Comparison of ENCODE assay signal across 21 mouse cellular contexts in the genomic region with DNA sequence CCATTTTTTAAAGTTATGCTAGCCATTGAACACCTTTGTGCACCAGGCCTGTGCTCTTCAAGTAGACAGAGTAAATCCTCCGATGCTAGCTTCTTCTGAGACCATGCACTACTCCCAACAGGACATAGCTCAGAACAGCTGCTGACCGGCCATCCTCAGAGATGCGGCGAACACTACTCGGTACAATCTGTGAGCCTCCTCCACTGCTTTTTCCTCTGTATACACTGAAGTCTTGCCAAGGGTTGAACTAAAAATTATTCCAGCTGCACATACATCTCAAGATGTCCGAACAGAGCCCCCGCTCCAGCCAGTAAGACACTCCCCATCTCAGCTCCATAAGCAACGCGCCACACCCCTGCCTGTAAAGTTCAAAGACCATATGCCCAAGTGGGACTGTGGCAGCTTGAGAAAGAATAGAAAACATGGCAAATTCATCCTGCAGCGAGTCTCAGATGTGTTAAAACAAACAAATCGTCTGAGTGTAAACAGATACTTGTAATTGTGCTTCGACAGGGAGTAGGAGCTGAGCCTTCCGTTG. TPM values are rescaled to one million over a fixed set of nuclear protein-coding genes. Genes with fewer than 3 reads are reported as not detected.
DNase-seq lines count a peak whose midpoint lies in the region; ATAC-seq and TF ChIP-seq lines count a peak whose summit lies in the region.
"Had no signal": no experiment of that assay in that cellular context is flagged by ENCODE, and none has a peak within 500 bp of the region (broad histone marks: within the 10 kb centered on the region; RNA-seq: fewer than 3 reads in every experiment).

No protein-coding gene starts in this region.

- no peak overlapping the region; the same call in 1 of the 2 replicates for H3K4me2 ChIP-seq in kidney, embryonic 16.5 days (replicated peaks; ENCODE audit: low read depth, low read length)
- H3K4me2 ChIP-seq in stomach, embryonic 14.5 days (replicated peaks; ENCODE audit: low read depth, low read length) = no peak overlapping the region
- H3K4me2 ChIP-seq in midbrain, embryonic 16.5 days (ENCODE audit: low read length) = no peak overlapping the region
- H3K4me2 ChIP-seq: embryonic facial prominence, embryonic 12.5 days; liver, embryonic 12.5 days had no signal

- peak overlapping the region; percentile 63 for H3K27ac ChIP-seq in gastrocnemius, adult 2 months
- H3K27ac ChIP-seq in kidney, embryonic 16.5 days (ENCODE audit: low read length) = peak overlapping the region; percentile 57
- no peak overlapping the region for H3K27ac ChIP-seq in kidney, adult 2 months (ENCODE audit: insufficient read depth, low read depth, low read length)
- peak overlapping the region; percentile 3; the same call in 1 of the 2 replicates for H3K27ac ChIP-seq in stomach, embryonic 14.5 days (ENCODE audit: low read length)
- H3K27ac ChIP-seq in midbrain, embryonic 16.5 days (ENCODE audit: low read length) = no peak overlapping the region
- H3K27ac ChIP-seq: embryonic facial prominence, embryonic 12.5 days; left cerebral cortex, adult 2 months; liver, embryonic 12.5 days had no signal

- WGBS in kidney, embryonic 16.5 days = 46% methylated on average over 13 of the region's 13 CpGs
- 79% methylated on average over 13 of the region's 13 CpGs for WGBS in kidney, adult 2 months
- WGBS in stomach, embryonic 14.5 days = 32% methylated on average over 13 of the region's 13 CpGs
- 80% methylated on average over 13 of the region's 13 CpGs for WGBS in midbrain, embryonic 16.5 days

- TF ChIP-seq CTCF in gastrocnemius, adult 2 months (IDR thresholded peaks at IDR 0.05) = no peak
- TF ChIP-seq CTCF in kidney, adult 2 months (conservative IDR thresholded peaks at IDR 0.05; ENCODE audit: insufficient read depth, insufficient read length, low read depth, low read length) = no peak
- no peak for TF ChIP-seq CTCF in brain, embryonic 14.5 days (IDR thresholded peaks at IDR 0.05; ENCODE audit: borderline replicate concordance, extremely low read depth, insufficient read depth, insufficient read length)

- H3K4me3 ChIP-seq in gastrocnemius, adult 2 months = no peak overlapping the region
- H3K4me3 ChIP-seq in kidney, embryonic 16.5 days (ENCODE audit: low read length) = no peak overlapping the region
- H3K4me3 ChIP-seq in kidney, adult 2 months (ENCODE audit: insufficient read depth, low read depth, low read length) = no peak overlapping the region
- no peak overlapping the region for H3K4me3 ChIP-seq in stomach, embryonic 14.5 days (ENCODE audit: low read depth, low read length)
- no peak overlapping the region for H3K4me3 ChIP-seq in midbrain, embryonic 16.5 days (ENCODE audit: low read depth, low read length)
- H3K4me3 ChIP-seq: embryonic facial prominence, embryonic 12.5 days; left cerebral cortex, adult 2 months; liver, embryonic 12.5 days had no signal

- peaks cover 33% of the 10 kb centered on the region for H3K4me1 ChIP-seq in kidney, embryonic 16.5 days (ENCODE audit: insufficient read depth, low read length)
- no peaks in the 10 kb centered on the region for H3K4me1 ChIP-seq in kidney, adult 2 months (ENCODE audit: control insufficient read depth, insufficient read depth, low read length)
- H3K4me1 ChIP-seq in stomach, embryonic 14.5 days (ENCODE audit: control insufficient read depth, insufficient read depth, low read length) = 0 out of 2 replicates have a peak, but pooled peaks cover 16% of the 10 kb centered on the region
- H3K4me1 ChIP-seq in midbrain, embryonic 16.5 days (ENCODE audit: control insufficient read depth, insufficient read depth, low read length) = no peaks in the 10 kb centered on the region
- H3K4me1 ChIP-seq: liver, embryonic 12.5 days had no signal

- intact Hi-C loops in gastrocnemius, adult 2 months (cut with DNase I) = no loop called here
- intact Hi-C loops in gastrocnemius, postnatal 14 days (cut with DNase I; ENCODE audit: low total_unique reads) = no loop called here

- ATAC-seq in kidney, embryonic 16.5 days (ENCODE audit: low FRiP score, low TSS enrichment) = no peak
- ATAC-seq in stomach, embryonic 14.5 days (ENCODE audit: insufficient number of reproducible peaks, insufficient read depth, low FRiP score, low read depth) = peak; percentile 35; the same call in 1 of the 2 replicates
- no peak for ATAC-seq in midbrain, embryonic 16.5 days
- ATAC-seq: activated CD4-positive, CD25-positive, alpha-beta regulatory T cell, adult 4 months; CD4-positive, CD25-positive, alpha-beta regulatory T cell, adult 4 months; forebrain, embryonic 14.5 days; liver, embryonic 12.5 days had no signal

- no peak for TF ChIP-seq POLR2A in kidney, adult 2 months (IDR thresholded peaks at IDR 0.05; ENCODE audit: low read depth, low read length)
- no peak for TF ChIP-seq POLR2A in brain, embryonic 14.5 days (IDR thresholded peaks at IDR 0.05; ENCODE audit: borderline replicate concordance, extremely low read depth, insufficient read depth, insufficient read length, poor library complexity, severe bottlenecking)

- H3K36me3 ChIP-seq in kidney, embryonic 16.5 days (ENCODE audit: insufficient read depth, low read length) = no peaks in the 10 kb centered on the region
- H3K36me3 ChIP-seq in kidney, adult 2 months (ENCODE audit: control insufficient read depth, insufficient read depth, low read length) = no peaks in the 10 kb centered on the region
- H3K36me3 ChIP-seq in stomach, embryonic 14.5 days (ENCODE audit: control insufficient read depth, insufficient read depth, low read length) = no peaks in the 10 kb centered on the region
- no peaks in the 10 kb centered on the region for H3K36me3 ChIP-seq in midbrain, embryonic 16.5 days (ENCODE audit: control insufficient read depth, insufficient read depth, low read length)
- H3K36me3 ChIP-seq: embryonic facial prominence, embryonic 12.5 days; liver, embryonic 12.5 days had no signal

- H3K9ac ChIP-seq in kidney, embryonic 16.5 days (replicated peaks; ENCODE audit: low read length) = peak overlapping the region; percentile 9
- H3K9ac ChIP-seq in stomach, embryonic 14.5 days (replicated peaks; ENCODE audit: low read depth, low read length) = no peak overlapping the region
- H3K9ac ChIP-seq in midbrain, embryonic 16.5 days (ENCODE audit: low read depth, low read length) = no peak overlapping the region
- H3K9ac ChIP-seq: embryonic facial prominence, embryonic 12.5 days; liver, embryonic 12.5 days had no signal

- no peaks in the 10 kb centered on the region for H3K27me3 ChIP-seq in kidney, embryonic 16.5 days (ENCODE audit: insufficient read depth, low read length)
- no peaks in the 10 kb centered on the region for H3K27me3 ChIP-seq in kidney, adult 2 months (replicated peaks; ENCODE audit: control insufficient read depth, insufficient read depth, low read length)
- no peaks in the 10 kb centered on the region for H3K27me3 ChIP-seq in stomach, embryonic 14.5 days (ENCODE audit: control insufficient read depth, insufficient read depth, low read length)
- H3K27me3 ChIP-seq in midbrain, embryonic 16.5 days (ENCODE audit: control insufficient read depth, insufficient read depth, low read depth, low read length) = no peaks in the 10 kb centered on the region; the same call in 1 of the 2 replicates
- H3K27me3 ChIP-seq: embryonic facial prominence, embryonic 12.5 days had no signal

- no peak for DNase-seq in gastrocnemius, adult 2 months
- DNase-seq in gastrocnemius, postnatal 14 days = no peak
- DNase-seq in kidney, adult 2 months = no peak
- DNase-seq in brain, embryonic 14.5 days (ENCODE audit: low read depth) = peak; percentile 20
- DNase-seq: adrenal gland, postnatal 10 days; cerebellum, adult 9-11 months; heart, postnatal 10 days; kidney, postnatal 25 days; layer of hippocampus, adult 9-11 months; lung, postnatal 14 days; right cerebral cortex, postnatal 14 days; thymus, postnatal 14 days had no signal

- H3K9me3 ChIP-seq in kidney, embryonic 16.5 days (ENCODE audit: low read length) = no peaks in the 10 kb centered on the region
- no peaks in the 10 kb centered on the region for H3K9me3 ChIP-seq in stomach, embryonic 14.5 days (ENCODE audit: control insufficient read depth, low read depth, low read length)
- no peaks in the 10 kb centered on the region for H3K9me3 ChIP-seq in midbrain, embryonic 16.5 days (replicated peaks; ENCODE audit: control insufficient read depth, low read length, poor library complexity, severe bottlenecking)
- H3K9me3 ChIP-seq: embryonic facial prominence, embryonic 12.5 days; liver, embryonic 12.5 days had no signal

RNA-seq across cellular contexts. Expression of a gene that starts 37.2 kb away (rescaled TPM):
- 10 to 100 TPM; 20.7 to 50.5 TPM for total RNA-seq in gastrocnemius, adult 2 months (2021)
- total RNA-seq in gastrocnemius, postnatal 14 days (2021) = 10 to 100 TPM; 17.0 to 34.2 TPM
- 32.8 and 33.4 TPM in 2 replicates for polyA plus RNA-seq in kidney, embryonic 16.5 days (2015; fragmentation: Nextera tagmentation; extraction: Ambion mirVana)
- 230 TPM in 2 replicates for polyA plus RNA-seq in kidney, adult 2 months (2012; rRNA removed)
- 18.5 and 22.7 TPM in 2 replicates for polyA plus RNA-seq in brain, embryonic 14.5 days (2012; rRNA removed)
- polyA plus RNA-seq in stomach, embryonic 14.5 days (2014; fragmentation: Nextera tagmentation; extraction: Ambion mirVana) = 36.4 and 37.3 TPM in 2 replicates
- 22.1 and 22.7 TPM in 2 replicates for polyA plus RNA-seq in midbrain, embryonic 16.5 days (2015; fragmentation: Nextera tagmentation; extraction: Ambion mirVana)

Comparison
In these comparisons a context has a peak if more than half of its experiments do, and no peak if none do; other contexts are left out.
1. H3K27ac ChIP-seq: peak in gastrocnemius, adult 2 months (single experiment), kidney, embryonic 16.5 days (single experiment) and stomach, embryonic 14.5 days (single experiment); none in kidney, adult 2 months (single experiment) and midbrain, embryonic 16.5 days (single experiment).